Mouse (Mus musculus) left cerebral cortex, adult 8-10 months (tissue): ENCODE measurements around the gene 4933415A04Rik. TPM values are rescaled to one million over a fixed set of nuclear protein-coding genes. Genes with fewer than 3 reads are reported as not detected.
A peak's percentile ranks its signal among the peaks of the same experiment; 100 is the strongest.

Experiments used
- DNase-seq, 2 experiments: peaks; one replicate each; pipeline ENCODE4 v3.0.0; 2022; ENCODE audit warnings: low spot score in 2 of 2
- total RNA-seq, 4 experiments: library from RNA; stranded (reverse); gene quantifications; 2 replicates each; pipeline ENCODE4 v1.2.4; 2022

Gene 4933415A04Rik
- total RNA-seq, 4 experiments from 2014 or later: 0.53 to 1.1 (median 0.86) TPM

- peak in 1 of 2 experiments; percentile 36 for DNase-seq
These were observed 17.2 kb upstream of the 4933415A04Rik start for GRCm38 (mm10) chr11:43569595-43569994.

GRCm38 (mm10) chr11:43575061-43575375, 11.8 kb upstream of the 4933415A04Rik start:
- no peak for DNase-seq

GRCm38 (mm10) chr11:43575376-43576151, 11.3 kb upstream of the 4933415A04Rik start:
- no peak for DNase-seq

GRCm38 (mm10) chr11:43577713-43578478, 8.9 kb upstream of the 4933415A04Rik start:
- DNase-seq: no peak

GRCm38 (mm10) chr11:43585211-43586005, 1.4 kb upstream of the 4933415A04Rik start:
- peak in 1 of 2 experiments; percentile 33 for DNase-seq

GRCm38 (mm10) chr11:43589530-43590072, 2.8 kb downstream of the 4933415A04Rik start:
- no peak for DNase-seq

- DNase-seq: no peak
These were observed 14.6 kb downstream of the 4933415A04Rik start, which contains the start of gene Fabp6 for GRCm38 (mm10) chr11:43601440-43601839. Gene Fabp6 (minus strand): TSS chr11:43601540.

GRCm38 (mm10) chr11:43604207-43604606, 17.4 kb downstream of the 4933415A04Rik start:
- DNase-seq: no peak

GRCm38 (mm10) chr11:43604891-43605290, 18.1 kb downstream of the 4933415A04Rik start:
- no peak for DNase-seq

- no peak for DNase-seq
These were observed 19.0 kb downstream of the 4933415A04Rik start for GRCm38 (mm10) chr11:43605859-43606258.

- no peak for DNase-seq
These were observed 21.6 kb downstream of the 4933415A04Rik start for GRCm38 (mm10) chr11:43608440-43608839.

GRCm38 (mm10) chr11:43610006-43610661, 23.3 kb downstream of the 4933415A04Rik start:
- no peak for DNase-seq

GRCm38 (mm10) chr11:43610662-43611033, 23.8 kb downstream of the 4933415A04Rik start:
- no peak for DNase-seq

GRCm38 (mm10) chr11:43612834-43613488, 26.1 kb downstream of the 4933415A04Rik start:
- peak; percentile 45 to 66 for DNase-seq

- no peak for DNase-seq
These were observed 31.1 kb downstream of the 4933415A04Rik start for GRCm38 (mm10) chr11:43617924-43618323.

GRCm38 (mm10) chr11:43618403-43618802, 31.6 kb downstream of the 4933415A04Rik start:
- DNase-seq: no peak

GRCm38 (mm10) chr11:43621769-43622168, 34.9 kb downstream of the 4933415A04Rik start:
- DNase-seq: no peak

- peak in 1 of 2 experiments; percentile 29 for DNase-seq
These were observed 37.5 kb downstream of the 4933415A04Rik start for GRCm38 (mm10) chr11:43624341-43624740.

- DNase-seq: peak in 1 of 2 experiments; percentile 32
These were observed 39.6 kb downstream of the 4933415A04Rik start for GRCm38 (mm10) chr11:43626300-43626926.
